Mouse (Mus musculus) hindbrain, embryonic 14.5 days (tissue): ENCODE results near the gene Mpp4. TPM values are rescaled to one million over a fixed set of nuclear protein-coding genes. Genes with fewer than 3 reads are reported as not detected.

Experiments
- ATAC-seq: fragments of 200-750 bp; cut with Nextera tagmentation; 2 replicates; pipeline ENCODE4 v1.8.0; 2017; ENCODE audit warnings: moderate number of reproducible peaks, mild to moderate bottlenecking, moderate TSS enrichment, moderate library complexity; ENCODE audit not compliant: low FRiP score
- DNase-seq: peaks from one replicate; pipeline ENCODE4 v3.0.0-alpha.2; 2015; ENCODE audit warnings: low spot score
- H3K27ac ChIP-seq: fragments of 300-500 bp; sonication (generic); 2 replicates; pipeline ENCODE4 v1.5.1; 2014; ENCODE audit warnings: mild to moderate bottlenecking, moderate library complexity
- H3K27me3 ChIP-seq: fragments of 300-500 bp; sonication (generic); 2 replicates; pipeline ENCODE4 v1.6.1; 2014; ENCODE audit warnings: mild to moderate bottlenecking, low read length, mixed read lengths; ENCODE audit not compliant: control insufficient read depth, insufficient read depth
- H3K36me3 ChIP-seq: fragments of 300-500 bp; sonication (generic); replicated peaks from 2 replicates; pipeline ENCODE4 v1.6.1; 2014; ENCODE audit not compliant: control insufficient read depth, insufficient read depth
- H3K4me1 ChIP-seq: fragments of 300-500 bp; sonication (generic); replicated peaks from 2 replicates; pipeline ENCODE4 v1.6.1; 2014; ENCODE audit warnings: antibody characterized with exemption, low read length, mixed read lengths; ENCODE audit not compliant: control insufficient read depth, insufficient read depth
- H3K4me2 ChIP-seq: fragments of 300-500 bp; sonication (generic); replicated peaks from 2 replicates; pipeline ENCODE4 v1.6.1; 2014; ENCODE audit warnings: mild to moderate bottlenecking, moderate library complexity
- H3K4me3 ChIP-seq: fragments of 300-500 bp; sonication (generic); replicated peaks from 2 replicates; pipeline ENCODE4 v1.5.1; 2014; ENCODE audit warnings: mild to moderate bottlenecking, low read length
- H3K9ac ChIP-seq: fragments of 300-500 bp; sonication (generic); 2 replicates; pipeline ENCODE4 v1.6.1; 2014
- H3K9me3 ChIP-seq: fragments of 300-500 bp; sonication (generic); 2 replicates; pipeline ENCODE4 v1.6.1; 2016; ENCODE audit warnings: low read length; ENCODE audit not compliant: control insufficient read depth
- WGBS: fragments of 180-500 bp; shearing (Covaris S2); extraction: QIAGEN DNeasy Blood & Tissue Kit; methylation state at CpG from one replicate; pipeline ENCODE4 v1.1.7; 2014; 5-methylcytosine and 5-hydroxymethylcytosine counted together
- polyA plus RNA-seq: library from polyadenylated mRNA; unstranded; fragments of >200 nt; fragmentation: Nextera tagmentation; extraction: Ambion mirVana; gene quantifications from 2 replicates; pipeline ENCODE4 v1.2.1, GENCODE M21; 2014

The Mpp4 gene
- polyA plus RNA-seq, 1 experiment from 2014 or later, result 1.4 TPM

GRCm38 (mm10) chr1:59159136-59159535 is 4.1 kb downstream of the Mpp4 start:
- Histone ChIP-seq H3K27me3 (no peaks in the 10 kb centered on the region), H3K9ac (no peak overlapping the region), H3K4me3 (no peak overlapping the region), H3K4me1 (no peaks in the 10 kb centered on the region), H3K4me2 (no peak overlapping the region), H3K36me3 (peaks cover 21% of the 10 kb centered on the region), H3K9me3 (no peaks in the 10 kb centered on the region), H3K27ac (no peak overlapping the region)
- no peak for ATAC-seq
- WGBS, result 92% methylated on average over 3 of the region's 3 CpGs
- no peak for DNase-seq

GRCm38 (mm10) chr1:59158498-59158897 is 4.7 kb downstream of the Mpp4 start:
- H3K4me3 ChIP-seq, result no peak overlapping the region
- WGBS, result 85% methylated on average over 7 of the region's 7 CpGs
- DNase-seq (no peak), ATAC-seq (no peak)
- H3K9ac ChIP-seq, result no peak overlapping the region
- H3K27me3 ChIP-seq, result no peaks in the 10 kb centered on the region
- no peak overlapping the region for H3K4me2 ChIP-seq
- H3K36me3 ChIP-seq, result peaks cover 15% of the 10 kb centered on the region
- H3K9me3 ChIP-seq, result no peaks in the 10 kb centered on the region
- no peaks in the 10 kb centered on the region for H3K4me1 ChIP-seq
- no peak overlapping the region for H3K27ac ChIP-seq

- WGBS, result 84% methylated on average over 4 of the region's 4 CpGs
- Histone ChIP-seq H3K9me3 (no peaks in the 10 kb centered on the region), H3K9ac (no peak overlapping the region), H3K36me3 (peaks cover 8% of the 10 kb centered on the region), H3K4me3 (no peak overlapping the region), H3K27ac (no peak overlapping the region), H3K27me3 (no peaks in the 10 kb centered on the region), H3K4me1 (no peaks in the 10 kb centered on the region), H3K4me2 (no peak overlapping the region)
- ATAC-seq (no peak), DNase-seq (no peak)
Observed at GRCm38 (mm10) chr1:59157846-59158245, 5.3 kb downstream of the Mpp4 start.

- H3K4me3 ChIP-seq, result no peak overlapping the region
- DNase-seq (no peak), ATAC-seq (no peak)
- no peaks in the 10 kb centered on the region for H3K4me1 ChIP-seq
- no peak overlapping the region for H3K9ac ChIP-seq
- no peak overlapping the region for H3K4me2 ChIP-seq
- no peaks in the 10 kb centered on the region for H3K27me3 ChIP-seq
- no peaks in the 10 kb centered on the region for H3K36me3 ChIP-seq
- H3K27ac ChIP-seq, result no peak overlapping the region
- WGBS, result 79% methylated on average over 4 of the region's 4 CpGs
- H3K9me3 ChIP-seq, result no peaks in the 10 kb centered on the region
Observed at GRCm38 (mm10) chr1:59152346-59152745, 10.8 kb downstream of the Mpp4 start.

GRCm38 (mm10) chr1:59150542-59150941 is 12.6 kb downstream of the Mpp4 start:
- 86% methylated on average over 5 of the region's 5 CpGs for WGBS
- Histone ChIP-seq H3K4me3 (no peak overlapping the region), H3K9me3 (no peaks in the 10 kb centered on the region), H3K9ac (no peak overlapping the region), H3K36me3 (no peaks in the 10 kb centered on the region), H3K27ac (no peak overlapping the region), H3K4me2 (no peak overlapping the region), H3K4me1 (no peaks in the 10 kb centered on the region), H3K27me3 (no peaks in the 10 kb centered on the region)
- DNase-seq (no peak), ATAC-seq (no peak)

- H3K9ac ChIP-seq, result no peak overlapping the region
- H3K27me3 ChIP-seq, result no peaks in the 10 kb centered on the region
- no peaks in the 10 kb centered on the region for H3K4me1 ChIP-seq
- H3K27ac ChIP-seq, result no peak overlapping the region
- no peaks in the 10 kb centered on the region for H3K9me3 ChIP-seq
- no peaks in the 10 kb centered on the region for H3K36me3 ChIP-seq
- WGBS, result 75% methylated on average over 10 of the region's 10 CpGs
- no peak for ATAC-seq
- H3K4me2 ChIP-seq, result no peak overlapping the region
- no peak for DNase-seq
- no peak overlapping the region for H3K4me3 ChIP-seq
Observed at GRCm38 (mm10) chr1:59144543-59144942, 18.6 kb downstream of the Mpp4 start.

GRCm38 (mm10) chr1:59142809-59143208 is 20.4 kb downstream of the Mpp4 start:
- Histone ChIP-seq H3K4me1 (no peaks in the 10 kb centered on the region), H3K36me3 (no peaks in the 10 kb centered on the region), H3K9me3 (no peaks in the 10 kb centered on the region), H3K4me2 (no peak overlapping the region), H3K27ac (no peak overlapping the region), H3K9ac (no peak overlapping the region), H3K4me3 (no peak overlapping the region), H3K27me3 (no peaks in the 10 kb centered on the region)
- DNase-seq, result peak; percentile 58
- no peak for ATAC-seq

GRCm38 (mm10) chr1:59134419-59134818 is 28.8 kb downstream of the Mpp4 start:
- Histone ChIP-seq H3K36me3 (no peaks in the 10 kb centered on the region), H3K4me2 (no peak overlapping the region), H3K27ac (no peak overlapping the region), H3K9ac (no peak overlapping the region), H3K4me3 (no peak overlapping the region), H3K27me3 (no peaks in the 10 kb centered on the region), H3K9me3 (no peaks in the 10 kb centered on the region), H3K4me1 (no peaks in the 10 kb centered on the region)
- WGBS, result 85% methylated on average over 5 of the region's 5 CpGs
- no peak for ATAC-seq
- no peak for DNase-seq

- ATAC-seq, result no peak
- DNase-seq, result no peak
- WGBS, result 79% methylated on average over 7 of the region's 7 CpGs
Observed at GRCm38 (mm10) chr1:59128879-59129278, 34.3 kb downstream of the Mpp4 start.

GRCm38 (mm10) chr1:59125558-59125957 is 37.6 kb downstream of the Mpp4 start:
- no peak for ATAC-seq
- 79% methylated on average over 5 of the region's 5 CpGs for WGBS
- no peak for DNase-seq

More at GRCm38 (mm10) chr1:59128879-59129278, 34.3 kb downstream of the Mpp4 start:
- no peak overlapping the region for H3K4me3 ChIP-seq
- H3K4me1 ChIP-seq, result no peaks in the 10 kb centered on the region
- no peak overlapping the region for H3K9ac ChIP-seq
- no peak overlapping the region for H3K27ac ChIP-seq
- no peak overlapping the region for H3K4me2 ChIP-seq
- H3K27me3 ChIP-seq, result no peaks in the 10 kb centered on the region
- H3K9me3 ChIP-seq, result no peaks in the 10 kb centered on the region
- H3K36me3 ChIP-seq, result no peaks in the 10 kb centered on the region

More at GRCm38 (mm10) chr1:59125558-59125957, 37.6 kb downstream of the Mpp4 start:
- no peak overlapping the region for H3K9ac ChIP-seq
- no peak overlapping the region for H3K4me2 ChIP-seq
- H3K4me1 ChIP-seq, result no peaks in the 10 kb centered on the region
- H3K9me3 ChIP-seq, result no peaks in the 10 kb centered on the region
- no peak overlapping the region for H3K4me3 ChIP-seq
- no peaks in the 10 kb centered on the region for H3K27me3 ChIP-seq
- H3K27ac ChIP-seq, result no peak overlapping the region
- H3K36me3 ChIP-seq, result no peaks in the 10 kb centered on the region
